Mouse (Mus musculus) myocyte (in vitro differentiated cells): ENCODE results near the gene Rc3h1. TPM values are rescaled to one million over a fixed set of nuclear protein-coding genes. Genes with fewer than 3 reads are reported as not detected.
"Not testable (repeated sequence)": the region's sequence is repeated elsewhere in the genome, so short reads cannot be mapped to it uniquely, and the experiment has no call there.

Source experiments
- H3K27me3 ChIP-seq: one replicate; pipeline ENCODE4 v1.6.1; 2011; ENCODE audit not compliant: control insufficient read depth, insufficient read depth, insufficient read length
- H3K36me3 ChIP-seq: one replicate; pipeline ENCODE4 v1.6.1; 2011; ENCODE audit not compliant: control insufficient read depth, insufficient read depth
- H3K4me2 ChIP-seq: one replicate; pipeline ENCODE4 v1.6.1; 2011; ENCODE audit warnings: low read depth, control low read depth
- H3K4me3 ChIP-seq: one replicate; pipeline ENCODE4 v1.5.1; 2011; ENCODE audit warnings: mild to moderate bottlenecking, control low read depth, moderate library complexity
- H3K79me2 ChIP-seq: one replicate; pipeline ENCODE4 v1.6.1; 2011; ENCODE audit not compliant: control insufficient read depth, insufficient read depth
- H3ac ChIP-seq: one replicate; pipeline ENCODE4 v1.6.1; 2011; ENCODE audit not compliant: control insufficient read depth, insufficient read length
- CEBPB ChIP-seq: IDR thresholded peaks from 2 replicates; pipeline ENCODE4 v1.6.1; 2011; ENCODE audit warnings: mild to moderate bottlenecking, moderate library complexity; ENCODE audit not compliant: poor library complexity, insufficient read depth, severe bottlenecking
- E2F4 ChIP-seq: IDR thresholded peaks from one replicate; pipeline ENCODE4 v1.6.1; 2011; ENCODE audit warnings: mild to moderate bottlenecking, control low read depth, moderate library complexity; ENCODE audit not compliant: insufficient read depth
- MAX ChIP-seq: IDR thresholded peaks from one replicate; pipeline ENCODE4 v1.6.1; 2011; ENCODE audit warnings: low read depth, mild to moderate bottlenecking, control low read depth
- MYOD1 ChIP-seq, 3 experiments: IDR thresholded peaks; one replicate each; pipeline ENCODE4 v1.6.1; 2011; ENCODE audit warnings: control low read depth in 2 of 3, low read depth in 2 of 3, mild to moderate bottlenecking in 2 of 3, moderate library complexity in 1 of 3; ENCODE audit not compliant: insufficient read length in 2 of 3, control insufficient read depth in 1 of 3
- MYOG ChIP-seq, 3 experiments: IDR thresholded peaks; one replicate each; pipeline ENCODE4 v1.6.1; 2011; ENCODE audit warnings: control low read depth in 2 of 3, low read depth in 2 of 3, mild to moderate bottlenecking in 2 of 3; ENCODE audit not compliant: insufficient read length in 2 of 3, control insufficient read depth in 1 of 3, insufficient read depth in 1 of 3
- POLR2A ChIP-seq: IDR thresholded peaks from one replicate; pipeline ENCODE4 v1.6.1; 2011; ENCODE audit warnings: low read depth, mild to moderate bottlenecking, control low read depth, moderate library complexity; ENCODE audit not compliant: insufficient read length
- POLR2AphosphoS2 ChIP-seq: IDR thresholded peaks from one replicate; pipeline ENCODE4 v1.6.1; 2011; ENCODE audit warnings: low read depth, control low read depth; ENCODE audit not compliant: insufficient read length
- REST ChIP-seq: IDR thresholded peaks from one replicate; pipeline ENCODE4 v1.6.1; 2011; ENCODE audit warnings: mild to moderate bottlenecking, control low read depth, moderate library complexity; ENCODE audit not compliant: insufficient read depth, insufficient read length
- SRF ChIP-seq: IDR thresholded peaks from one replicate; pipeline ENCODE4 v1.6.1; 2011; ENCODE audit warnings: low read depth; ENCODE audit not compliant: control insufficient read depth, insufficient read length
- TCF12 ChIP-seq: IDR thresholded peaks from one replicate; pipeline ENCODE4 v1.6.1; 2011; ENCODE audit warnings: mild to moderate bottlenecking, control low read depth; ENCODE audit not compliant: poor library complexity, insufficient read depth, severe bottlenecking
- TCF3 ChIP-seq: IDR thresholded peaks from one replicate; pipeline ENCODE4 v1.6.1; 2011; ENCODE audit warnings: low read depth, control low read depth; ENCODE audit not compliant: insufficient read length
- USF1 ChIP-seq: IDR thresholded peaks from one replicate; pipeline ENCODE4 v1.6.1; 2011; ENCODE audit warnings: low read depth, mild to moderate bottlenecking, control low read depth, moderate library complexity
- polyA plus RNA-seq: library from polyadenylated mRNA; unstranded; fragments of >200 nt; fragmentation: generic; extraction: Trizol; gene quantifications from one replicate; pipeline ENCODE4 v1.2.1, GENCODE M21; 2012; ENCODE audit warnings: missing spikeins

The Rc3h1 gene
- polyA plus RNA-seq, 1 experiment, result 2.8 TPM

- Histone ChIP-seq H3K27me3 (no peaks in the 10 kb centered on the region), H3K36me3 (no peaks in the 10 kb centered on the region), H3K4me3 (no peak overlapping the region), H3K4me2 (no peak overlapping the region), H3K79me2 (no peaks in the 10 kb centered on the region), H3ac (no peak overlapping the region)
- TF ChIP-seq SRF, result no peak
- no peak for TF ChIP-seq POLR2AphosphoS2
- TF ChIP-seq POLR2A, result no peak
- TF ChIP-seq E2F4, result no peak
- no peak for TF ChIP-seq TCF12
Observed at GRCm38 (mm10) chr1:160982887-160983286, 76.7 kb downstream of the Rc3h1 start.

DNA sequence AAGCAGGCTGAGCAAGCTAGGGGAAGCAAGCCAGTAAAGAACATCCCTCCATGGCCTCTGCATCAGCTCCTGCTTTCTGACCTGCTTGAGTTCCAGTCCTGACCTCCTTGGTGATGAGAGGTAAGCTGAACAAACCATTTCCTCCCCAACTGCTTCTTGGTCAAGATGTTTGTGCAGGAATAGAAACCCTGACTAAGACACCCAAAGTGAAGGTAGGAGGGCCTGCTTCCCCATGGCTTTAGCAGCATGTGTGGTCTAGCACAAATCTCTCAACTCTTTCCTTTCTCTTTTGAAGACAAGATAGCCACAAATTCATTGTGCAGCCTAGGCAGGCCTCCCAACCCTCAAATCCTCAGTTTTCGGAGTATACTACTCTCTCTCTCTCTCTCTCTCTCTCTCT lies 78.5 kb downstream of the Rc3h1 start:
- not testable (repeated sequence) for H3K36me3 ChIP-seq, H3K4me2 ChIP-seq, H3ac ChIP-seq, H3K27me3 ChIP-seq, H3K4me3 ChIP-seq, H3K79me2 ChIP-seq

GRCm38 (mm10) chr1:160985477-160985876 lies 79.3 kb downstream of the Rc3h1 start:
- H3K36me3 ChIP-seq, result no peaks in the 10 kb centered on the region
- H3K4me3 ChIP-seq, result no peak overlapping the region
- no peaks in the 10 kb centered on the region for H3K27me3 ChIP-seq
- no peaks in the 10 kb centered on the region for H3K79me2 ChIP-seq
- TF ChIP-seq E2F4 (no peak), USF1 (no peak)
- no peak overlapping the region for H3ac ChIP-seq
- no peak overlapping the region for H3K4me2 ChIP-seq

DNA sequence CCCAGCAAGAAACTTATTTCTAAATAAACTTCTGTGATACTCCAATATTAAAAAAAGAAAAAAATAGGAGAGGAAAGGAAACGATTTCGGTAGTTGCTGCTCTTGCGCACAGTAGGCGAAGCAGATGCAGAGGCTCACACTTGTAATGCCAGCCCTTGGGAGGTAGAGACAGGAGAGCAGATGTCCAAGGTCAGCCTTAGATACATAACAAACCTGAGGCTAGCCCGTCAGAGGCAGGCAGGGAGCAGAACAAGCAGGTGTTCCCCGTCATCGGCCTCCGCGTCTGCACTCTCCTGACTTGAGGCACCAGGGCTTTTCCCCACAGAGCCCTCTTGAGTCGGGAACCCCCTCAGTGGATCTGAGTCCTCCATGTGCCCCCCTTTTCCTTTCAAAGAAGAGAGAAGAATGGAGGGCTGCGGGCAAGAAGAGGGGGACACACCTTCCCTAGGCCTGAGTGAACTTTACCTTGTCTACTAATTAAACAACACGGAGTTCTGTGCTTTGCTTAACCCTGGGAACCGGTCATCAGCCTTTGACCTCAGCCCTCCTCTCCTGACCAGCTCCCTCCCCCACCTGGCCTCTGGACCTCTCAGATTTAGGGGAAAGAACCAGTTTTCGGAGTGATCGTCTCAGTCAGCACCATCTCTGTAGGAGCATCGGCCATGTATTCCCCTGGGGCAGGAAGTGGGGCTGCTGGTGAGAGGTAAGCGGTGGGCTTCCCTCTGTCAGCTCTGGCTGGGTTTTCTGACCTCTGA lies 80.8 kb downstream of the Rc3h1 start:
- no peak for TF ChIP-seq TCF3
- TF ChIP-seq POLR2A, result no peak
- TF ChIP-seq REST, result no peak
- no peak for TF ChIP-seq E2F4
- TF ChIP-seq POLR2AphosphoS2, result no peak
- no peak for TF ChIP-seq CEBPB
- TF ChIP-seq MYOD1 (IDR thresholded peaks at IDR 0.05; ENCODE audit: control insufficient read depth in 1 of 3, insufficient read length in 2 of 3, low read depth in 2 of 3), result no peak
- TF ChIP-seq USF1, result no peak
- TF ChIP-seq MAX, result no peak
- no peaks in the 10 kb centered on the region for H3K79me2 ChIP-seq
- H3K36me3 ChIP-seq, result no peaks in the 10 kb centered on the region
- H3K27me3 ChIP-seq, result no peaks in the 10 kb centered on the region
- no peak overlapping the region for H3K4me2 ChIP-seq
- no peak overlapping the region for H3K4me3 ChIP-seq
- no peak overlapping the region for H3ac ChIP-seq

- no peak overlapping the region for H3K4me2 ChIP-seq
- H3ac ChIP-seq, result no peak overlapping the region
- TF ChIP-seq TCF12, result no peak
- TF ChIP-seq POLR2AphosphoS2, result no peak
- no peak for TF ChIP-seq MYOG (IDR thresholded peaks at IDR 0.05; ENCODE audit: control insufficient read depth in 1 of 3, insufficient read depth in 1 of 3, insufficient read length in 2 of 3, low read depth in 2 of 3)
- TF ChIP-seq POLR2A, result no peak
- no peak for TF ChIP-seq USF1
- no peak for TF ChIP-seq REST
- TF ChIP-seq TCF3, result no peak
- no peak for TF ChIP-seq MYOD1 (IDR thresholded peaks at IDR 0.05; ENCODE audit: control insufficient read depth in 1 of 3, insufficient read length in 2 of 3, low read depth in 2 of 3)
- no peak for TF ChIP-seq E2F4
- no peaks in the 10 kb centered on the region for H3K79me2 ChIP-seq
- H3K4me3 ChIP-seq, result no peak overlapping the region
- H3K27me3 ChIP-seq, result no peaks in the 10 kb centered on the region
- H3K36me3 ChIP-seq, result no peaks in the 10 kb centered on the region
Observed at GRCm38 (mm10) chr1:160989395-160989794, 83.2 kb downstream of the Rc3h1 start.

DNA sequence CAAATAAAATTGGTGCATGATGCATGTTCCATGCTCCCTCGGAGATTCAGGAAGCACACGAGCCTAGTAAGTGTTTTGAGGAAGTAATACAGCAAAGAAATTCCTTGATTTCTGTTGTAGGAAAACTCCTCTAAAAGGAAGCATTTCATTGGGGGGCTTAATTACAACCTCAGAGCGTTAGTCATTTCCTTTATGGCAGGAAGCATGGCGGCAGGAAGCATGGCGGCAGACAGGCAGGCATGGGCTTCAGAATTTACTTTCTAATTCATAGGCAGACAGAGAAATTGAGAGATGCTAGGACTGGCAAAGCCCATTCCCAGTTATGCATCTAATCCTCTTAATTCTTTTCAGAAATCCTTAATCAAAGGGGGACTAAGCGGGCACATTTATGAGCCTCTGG lies 87.6 kb downstream of the Rc3h1 start:
- H3ac ChIP-seq, result no peak overlapping the region
- H3K4me3 ChIP-seq, result no peak overlapping the region
- no peaks in the 10 kb centered on the region for H3K36me3 ChIP-seq
- TF ChIP-seq REST (no peak), CEBPB (no peak), TCF3 (no peak), MYOG (IDR thresholded peaks at IDR 0.05; ENCODE audit: control insufficient read depth in 1 of 3, insufficient read depth in 1 of 3, insufficient read length in 2 of 3, low read depth in 2 of 3) (no peak), POLR2AphosphoS2 (no peak), POLR2A (no peak)
- no peak overlapping the region for H3K4me2 ChIP-seq
- H3K27me3 ChIP-seq, result no peaks in the 10 kb centered on the region
- no peaks in the 10 kb centered on the region for H3K79me2 ChIP-seq
